Mouse (Mus musculus) limb, embryonic 15.5 days (tissue): Measurements from ENCODE around the gene Rnft2. TPM values are rescaled to one million over a fixed set of nuclear protein-coding genes. Genes with fewer than 3 reads are reported as not detected.

Experiments
- ATAC-seq: fragments of 200-750 bp; cut with Nextera tagmentation; 2 replicates; pipeline ENCODE4 v1.8.0; 2017; ENCODE audit warnings: low read depth, moderate TSS enrichment; ENCODE audit not compliant: insufficient number of reproducible peaks, low FRiP score, low TSS enrichment
- H3K27ac ChIP-seq: fragments of 300-500 bp; sonication (generic); 2 replicates; pipeline ENCODE4 v1.5.1; 2015; ENCODE audit warnings: moderate library complexity, mild to moderate bottlenecking, inconsistent platforms
- H3K27me3 ChIP-seq: fragments of 300-500 bp; sonication (generic); 2 replicates; pipeline ENCODE4 v1.6.1; 2015; ENCODE audit warnings: inconsistent platforms
- H3K36me3 ChIP-seq: fragments of 300-500 bp; sonication (generic); 2 replicates; pipeline ENCODE4 v1.6.1; 2015; ENCODE audit warnings: inconsistent platforms
- H3K4me1 ChIP-seq: fragments of 300-500 bp; sonication (generic); 2 replicates; pipeline ENCODE4 v1.6.1; 2015; ENCODE audit warnings: inconsistent platforms
- H3K4me2 ChIP-seq: fragments of 300-500 bp; sonication (generic); 2 replicates; pipeline ENCODE4 v1.6.1; 2015; ENCODE audit warnings: mild to moderate bottlenecking, inconsistent platforms
- H3K4me3 ChIP-seq: fragments of 300-500 bp; sonication (generic); 2 replicates; pipeline ENCODE4 v1.5.1; 2015; ENCODE audit warnings: mild to moderate bottlenecking, inconsistent platforms
- H3K9ac ChIP-seq: fragments of 300-500 bp; sonication (generic); 2 replicates; pipeline ENCODE4 v1.6.1; 2015; ENCODE audit warnings: inconsistent platforms
- H3K9me3 ChIP-seq: fragments of 300-500 bp; sonication (generic); 2 replicates; pipeline ENCODE4 v1.6.1; 2016; ENCODE audit warnings: inconsistent platforms
- WGBS: fragments of 180-500 bp; shearing (Covaris S2); methylation state at CpG from one replicate; pipeline ENCODE4 v1.1.7; 2015; 5-methylcytosine and 5-hydroxymethylcytosine counted together
- polyA plus RNA-seq: library from polyadenylated mRNA; unstranded; fragments of >200 nt; fragmentation: Nextera tagmentation; extraction: Ambion mirVana; gene quantifications from 2 replicates; pipeline ENCODE4 v1.2.1, GENCODE M21; 2015

Rnft2 gene
- polyA plus RNA-seq, 1 experiment from 2014 or later, result 2.9 TPM

- peaks cover 7% of the 10 kb centered on the region; the same call in 1 of the 2 replicates for H3K4me1 ChIP-seq
- WGBS, result 35% methylated on average over 8 of the region's 8 CpGs
- peaks cover 15% of the 10 kb centered on the region for H3K36me3 ChIP-seq
- H3K4me2 ChIP-seq, result no peak overlapping the region
- no peak overlapping the region for H3K4me3 ChIP-seq
- H3K9ac ChIP-seq, result no peak overlapping the region
- ATAC-seq, result no peak
- H3K27ac ChIP-seq, result no peak overlapping the region
- no peaks in the 10 kb centered on the region for H3K9me3 ChIP-seq
- 0 out of 2 replicates have a peak, but pooled peaks cover 7% of the 10 kb centered on the region for H3K27me3 ChIP-seq
Measured at GRCm38 (mm10) chr5:118266309-118266708, 21.4 kb upstream of the Rnft2 start.

- peaks cover 7% of the 10 kb centered on the region; the same call in 1 of the 2 replicates for H3K4me1 ChIP-seq
- no peak overlapping the region for H3K4me2 ChIP-seq
- H3K9ac ChIP-seq, result no peak overlapping the region
- no peak for ATAC-seq
- 79% methylated on average over 5 of the region's 5 CpGs for WGBS
- H3K27ac ChIP-seq, result no peak overlapping the region
- H3K9me3 ChIP-seq, result no peaks in the 10 kb centered on the region
- 0 out of 2 replicates have a peak, but pooled peaks cover 7% of the 10 kb centered on the region for H3K27me3 ChIP-seq
- H3K4me3 ChIP-seq, result no peak overlapping the region
- peaks cover 24% of the 10 kb centered on the region for H3K36me3 ChIP-seq
Measured at GRCm38 (mm10) chr5:118265366-118265765, 20.4 kb upstream of the Rnft2 start.

DNA sequence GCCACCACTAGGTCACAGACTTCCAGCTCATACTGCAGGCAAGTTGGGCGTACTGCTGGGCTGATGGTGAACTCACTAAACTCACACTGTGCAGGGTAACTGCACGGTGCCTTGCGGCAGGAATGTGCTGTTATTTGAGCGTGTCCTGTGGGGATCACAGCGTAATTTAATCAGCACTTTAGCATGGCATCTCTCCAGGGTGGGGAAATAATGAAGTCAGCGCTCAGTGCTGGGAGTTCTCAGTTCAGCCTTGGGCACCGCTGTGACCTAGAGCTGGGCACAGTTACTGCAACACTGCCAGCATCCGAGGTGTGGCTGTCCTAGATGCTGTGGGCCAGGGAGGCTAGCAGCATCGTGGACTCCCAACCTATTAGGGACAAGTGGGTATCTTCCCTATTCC lies 19.4 kb upstream of the Rnft2 start:
- H3K27me3 ChIP-seq, result 0 out of 2 replicates have a peak, but pooled peaks cover 4% of the 10 kb centered on the region
- no peak overlapping the region for H3K4me2 ChIP-seq
- peaks cover 35% of the 10 kb centered on the region for H3K36me3 ChIP-seq
- H3K4me1 ChIP-seq, result peaks cover 4% of the 10 kb centered on the region; the same call in 1 of the 2 replicates
- no peaks in the 10 kb centered on the region for H3K9me3 ChIP-seq
- no peak for ATAC-seq
- WGBS, result 59% methylated on average over 9 of the region's 9 CpGs
- no peak overlapping the region for H3K4me3 ChIP-seq
- no peak overlapping the region for H3K9ac ChIP-seq
- no peak overlapping the region for H3K27ac ChIP-seq

DNA sequence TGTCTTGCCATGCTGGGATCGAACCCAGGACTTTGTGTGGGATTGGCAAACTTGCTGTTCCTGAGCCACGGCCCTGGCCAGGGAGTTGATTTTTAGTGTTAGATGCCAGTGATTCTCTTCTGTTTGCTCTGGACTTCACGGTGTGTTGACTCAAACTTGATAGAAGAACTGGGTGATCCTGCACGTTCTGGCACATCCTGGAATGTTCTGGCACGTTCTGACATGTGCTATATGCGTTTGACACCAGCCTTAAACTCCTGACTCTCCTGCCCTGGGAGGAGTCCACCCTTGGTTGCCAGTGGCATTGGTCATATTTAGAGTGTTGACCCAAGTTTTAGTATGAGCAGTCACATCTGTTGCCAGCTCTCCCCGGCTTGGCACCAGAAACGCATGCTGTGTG lies 17.5 kb upstream of the Rnft2 start:
- H3K36me3 ChIP-seq, result peaks cover 51% of the 10 kb centered on the region
- H3K9me3 ChIP-seq, result no peaks in the 10 kb centered on the region
- H3K27me3 ChIP-seq, result 0 out of 2 replicates have a peak, but pooled peaks cover 4% of the 10 kb centered on the region
- no peak for ATAC-seq
- no peak overlapping the region for H3K27ac ChIP-seq
- no peak overlapping the region for H3K4me2 ChIP-seq
- 83% methylated on average over 8 of the region's 8 CpGs for WGBS
- H3K9ac ChIP-seq, result no peak overlapping the region
- no peak overlapping the region for H3K4me3 ChIP-seq
- peaks cover 3% of the 10 kb centered on the region; the same call in 1 of the 2 replicates for H3K4me1 ChIP-seq

DNA sequence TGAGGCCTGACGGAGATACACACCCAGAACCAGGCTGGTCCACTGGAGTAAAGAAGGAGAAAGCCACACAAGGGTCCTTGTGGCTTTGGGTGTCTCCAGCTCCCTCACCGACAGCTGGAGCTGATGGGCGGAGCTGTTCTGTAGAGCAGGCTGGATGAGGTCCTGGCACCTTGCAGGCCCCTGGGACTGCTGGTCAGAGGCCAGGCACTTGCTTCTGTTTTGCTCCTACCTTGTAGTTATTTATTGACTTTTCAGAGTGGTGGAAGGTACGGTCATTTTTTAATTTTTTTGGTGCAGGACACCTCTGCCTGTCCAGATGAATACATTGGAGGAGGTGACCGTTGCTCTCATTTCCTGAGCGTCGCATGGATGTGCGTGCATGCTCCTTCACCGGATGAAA lies 16.3 kb upstream of the Rnft2 start:
- Histone ChIP-seq H3K4me3 (no peak overlapping the region), H3K36me3 (peaks cover 64% of the 10 kb centered on the region), H3K4me1 (no peaks in the 10 kb centered on the region; the same call in 1 of the 2 replicates), H3K27me3 (no peaks in the 10 kb centered on the region), H3K27ac (no peak overlapping the region), H3K4me2 (no peak overlapping the region), H3K9ac (no peak overlapping the region), H3K9me3 (no peaks in the 10 kb centered on the region)
- 92% methylated on average over 9 of the region's 9 CpGs for WGBS
- ATAC-seq, result no peak

GRCm38 (mm10) chr5:118260642-118261041 lies 15.7 kb upstream of the Rnft2 start:
- no peak overlapping the region for H3K4me3 ChIP-seq
- no peak for ATAC-seq
- WGBS, result 96% methylated on average over 11 of the region's 11 CpGs

DNA sequence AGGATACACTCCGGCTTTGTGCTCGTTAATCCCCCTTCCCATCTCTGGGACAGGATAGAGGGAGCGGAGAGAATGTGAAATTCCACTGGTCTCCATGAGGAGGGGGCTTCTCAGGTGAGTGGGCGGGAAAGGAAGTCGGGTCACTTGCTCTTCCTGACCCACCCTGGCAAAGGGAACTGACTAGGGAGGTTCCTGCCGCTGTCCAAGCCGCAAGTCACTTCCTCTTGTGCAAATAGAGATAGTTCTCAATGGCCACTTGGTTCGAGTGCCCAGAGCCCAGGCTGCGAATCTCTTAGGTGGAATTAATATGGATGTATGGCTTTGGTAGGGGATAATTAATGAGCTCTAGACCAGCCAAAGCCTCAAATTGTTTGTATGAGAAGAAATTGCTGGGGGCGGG lies 15.1 kb upstream of the Rnft2 start:
- Histone ChIP-seq H3K9ac (no peak overlapping the region), H3K27ac (no peak overlapping the region), H3K4me2 (no peak overlapping the region), H3K4me1 (no peaks in the 10 kb centered on the region; the same call in 1 of the 2 replicates), H3K4me3 (no peak overlapping the region), H3K9me3 (no peaks in the 10 kb centered on the region), H3K36me3 (peaks cover 64% of the 10 kb centered on the region), H3K27me3 (no peaks in the 10 kb centered on the region)
- ATAC-seq, result no peak
- WGBS, result 80% methylated on average over 10 of the region's 10 CpGs

More at GRCm38 (mm10) chr5:118260642-118261041, 15.7 kb upstream of the Rnft2 start:
- peaks cover 64% of the 10 kb centered on the region for H3K36me3 ChIP-seq
- H3K9ac ChIP-seq, result no peak overlapping the region
- no peak overlapping the region for H3K27ac ChIP-seq
- no peak overlapping the region for H3K4me2 ChIP-seq
- no peaks in the 10 kb centered on the region; the same call in 1 of the 2 replicates for H3K4me1 ChIP-seq
- no peaks in the 10 kb centered on the region for H3K27me3 ChIP-seq
- H3K9me3 ChIP-seq, result no peaks in the 10 kb centered on the region

DNA sequence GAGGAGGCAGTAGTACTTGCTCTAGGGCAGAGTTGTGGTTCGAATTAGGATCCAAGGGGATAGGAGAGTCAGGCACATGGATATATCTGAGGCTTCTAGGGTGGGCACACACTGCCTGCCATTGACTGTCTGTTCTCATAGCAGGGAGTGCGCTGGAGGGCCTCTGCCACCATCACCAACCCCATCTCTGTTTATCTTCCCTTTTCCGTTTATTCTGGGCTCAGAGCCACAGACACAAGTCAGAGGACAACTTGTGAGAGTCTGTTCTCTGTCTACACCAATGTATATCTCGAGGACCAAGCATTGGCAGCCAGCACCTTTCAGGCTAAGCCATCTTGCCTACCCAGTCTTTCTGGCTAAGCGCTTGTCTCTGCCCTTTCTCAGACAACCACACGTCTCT lies 14.7 kb upstream of the Rnft2 start:
- no peaks in the 10 kb centered on the region for H3K27me3 ChIP-seq
- no peaks in the 10 kb centered on the region for H3K9me3 ChIP-seq
- H3K4me3 ChIP-seq, result no peak overlapping the region
- ATAC-seq, result no peak
- H3K4me1 ChIP-seq, result no peaks in the 10 kb centered on the region; the same call in 1 of the 2 replicates
- H3K27ac ChIP-seq, result no peak overlapping the region
- H3K9ac ChIP-seq, result no peak overlapping the region
- peaks cover 64% of the 10 kb centered on the region for H3K36me3 ChIP-seq
- H3K4me2 ChIP-seq, result no peak overlapping the region
- 93% methylated on average over 6 of the region's 6 CpGs for WGBS

DNA sequence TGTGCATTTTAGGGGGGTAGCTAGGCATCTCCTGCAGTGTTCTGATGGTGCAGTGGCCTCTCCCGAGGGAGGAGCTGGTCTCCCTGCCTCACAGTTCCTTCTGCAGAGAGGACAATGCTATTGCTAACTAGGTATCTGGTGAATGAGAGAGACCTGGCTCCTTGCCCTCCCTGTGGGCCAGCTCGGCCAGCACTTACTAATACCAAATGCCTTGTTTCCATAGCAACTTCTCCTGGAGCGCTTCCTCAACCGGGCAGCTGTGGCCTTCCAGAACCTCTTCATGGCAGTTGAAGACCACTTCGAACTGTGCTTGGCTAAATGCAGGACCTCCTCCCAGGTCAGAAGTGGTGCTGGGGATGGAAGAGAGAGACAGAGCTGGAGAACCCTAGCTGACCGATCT lies 14.2 kb upstream of the Rnft2 start:
- H3K4me1 ChIP-seq, result no peaks in the 10 kb centered on the region; the same call in 1 of the 2 replicates
- H3K9me3 ChIP-seq, result no peaks in the 10 kb centered on the region
- H3K4me2 ChIP-seq, result no peak overlapping the region
- H3K9ac ChIP-seq, result no peak overlapping the region
- H3K36me3 ChIP-seq, result peaks cover 64% of the 10 kb centered on the region
- no peaks in the 10 kb centered on the region for H3K27me3 ChIP-seq
- no peak for ATAC-seq
- H3K27ac ChIP-seq, result no peak overlapping the region
- 77% methylated on average over 6 of the region's 6 CpGs for WGBS
- H3K4me3 ChIP-seq, result no peak overlapping the region

DNA sequence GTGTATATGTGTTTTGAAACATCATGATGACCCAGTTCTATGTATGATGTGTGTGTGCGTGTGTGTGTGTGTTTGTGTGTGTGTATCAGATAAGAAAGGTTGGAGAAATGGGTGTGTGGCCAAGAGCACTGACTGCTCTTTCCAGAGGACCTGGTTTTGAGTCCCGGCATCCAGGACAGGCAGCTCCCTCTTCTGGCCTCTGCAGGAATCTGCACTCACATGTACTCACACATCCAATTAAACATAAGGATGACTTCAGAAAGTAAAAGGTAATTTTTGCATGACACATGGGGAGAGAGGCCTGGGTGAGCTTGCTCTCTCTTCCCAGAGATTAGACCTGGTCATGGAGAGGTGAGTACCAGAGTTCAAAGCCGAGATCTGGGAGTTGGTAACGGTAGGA lies 12.1 kb upstream of the Rnft2 start:
- no peak overlapping the region for H3K9ac ChIP-seq
- no peak overlapping the region for H3K4me3 ChIP-seq
- H3K4me1 ChIP-seq, result no peaks in the 10 kb centered on the region
- H3K9me3 ChIP-seq, result no peaks in the 10 kb centered on the region
- H3K27ac ChIP-seq, result no peak overlapping the region
- no peak overlapping the region for H3K4me2 ChIP-seq
- 92% methylated on average over 4 of the region's 4 CpGs for WGBS
- no peaks in the 10 kb centered on the region for H3K27me3 ChIP-seq
- H3K36me3 ChIP-seq, result peaks cover 56% of the 10 kb centered on the region
- no peak for ATAC-seq

GRCm38 (mm10) chr5:118253551-118253950 lies 8.6 kb upstream of the Rnft2 start:
- Histone ChIP-seq H3K9me3 (no peaks in the 10 kb centered on the region), H3K27ac (no peak overlapping the region), H3K4me2 (no peak overlapping the region), H3K27me3 (no peaks in the 10 kb centered on the region), H3K9ac (no peak overlapping the region), H3K36me3 (peaks cover 38% of the 10 kb centered on the region), H3K4me3 (no peak overlapping the region), H3K4me1 (no peaks in the 10 kb centered on the region)
- ATAC-seq, result no peak
- 84% methylated on average over 3 of the region's 3 CpGs for WGBS

DNA sequence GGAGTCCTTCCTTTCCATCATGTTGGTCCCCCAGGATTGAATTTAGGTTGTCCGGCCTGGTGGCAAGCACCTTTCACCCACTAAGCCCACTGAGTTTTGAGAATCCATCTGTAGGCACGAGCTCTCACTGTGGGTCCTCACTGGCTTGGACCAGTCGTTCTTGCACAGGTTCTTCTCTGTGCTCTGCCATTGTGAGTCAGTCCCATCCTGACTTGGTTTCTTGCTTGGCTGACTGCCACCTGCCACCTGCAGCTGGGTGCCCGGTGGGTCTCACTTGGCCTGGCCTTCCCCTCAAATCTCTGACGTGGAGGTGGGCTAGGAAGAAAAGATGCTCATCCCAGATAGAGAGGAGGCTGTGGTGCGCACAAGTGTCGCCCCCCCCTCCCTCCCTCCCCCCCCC lies 6.1 kb upstream of the Rnft2 start:
- no peak overlapping the region for H3K27ac ChIP-seq
- ATAC-seq, result no peak
- H3K4me3 ChIP-seq, result no peak overlapping the region
- WGBS, result 83% methylated on average over 6 of the region's 7 CpGs
- H3K9me3 ChIP-seq, result no peaks in the 10 kb centered on the region
- H3K9ac ChIP-seq, result no peak overlapping the region
- H3K4me2 ChIP-seq, result no peak overlapping the region
- no peaks in the 10 kb centered on the region for H3K27me3 ChIP-seq
- H3K4me1 ChIP-seq, result peaks cover 15% of the 10 kb centered on the region
- peaks cover 18% of the 10 kb centered on the region for H3K36me3 ChIP-seq

- Histone ChIP-seq H3K9me3 (no peaks in the 10 kb centered on the region), H3K27ac (no peak overlapping the region), H3K9ac (no peak overlapping the region), H3K4me1 (peaks cover 26% of the 10 kb centered on the region), H3K4me3 (no peak overlapping the region), H3K27me3 (no peaks in the 10 kb centered on the region), H3K4me2 (no peak overlapping the region), H3K36me3 (peaks cover 18% of the 10 kb centered on the region)
- ATAC-seq, result no peak
- 46% methylated on average over 8 of the region's 8 CpGs for WGBS
Measured at GRCm38 (mm10) chr5:118247378-118247777, 2.5 kb upstream of the Rnft2 start.
